Comparison of ENCODE assay signal across 18 mouse cellular contexts in genomic region chr6:125158944-125159492, GRCm38 (mm10). TPM values are rescaled to one million over a fixed set of nuclear protein-coding genes. Genes with fewer than 3 reads are reported as not detected.
DNase-seq lines count a peak whose midpoint lies in the region; ATAC-seq and TF ChIP-seq lines count a peak whose summit lies in the region.
"Had no signal": no experiment of that assay in that cellular context is flagged by ENCODE, and none has a peak within 500 bp of the region (broad histone marks: within the 10 kb centered on the region; RNA-seq: fewer than 3 reads in every experiment).

No protein-coding gene starts in this region.

- no peak for TF ChIP-seq POLR2A in MEL (IDR thresholded peaks at IDR 0.05; ENCODE audit: control insufficient read depth in 1 of 2, insufficient read depth in 1 of 2, low read depth in 1 of 2, low read length in 2 of 2, poor library complexity in 1 of 2)
- peak; percentile 61 for TF ChIP-seq POLR2A in myocyte (IDR thresholded peaks at IDR 0.05; ENCODE audit: insufficient read length, low read depth)

- H3K4me3 ChIP-seq in MEL (ENCODE audit: control insufficient read depth in 1 of 2, insufficient read depth in 1 of 2, low read depth in 2 of 2, low read length in 2 of 2), result no peak overlapping the region
- no peak overlapping the region for H3K4me3 ChIP-seq in myocyte
- H3K4me3 ChIP-seq in heart, embryonic 12.5 days, result no peak overlapping the region
- H3K4me3 ChIP-seq: forebrain, embryonic 12.5 days; hindbrain, embryonic 15.5 days; liver, embryonic 13.5 days had no signal

- no peak for ATAC-seq in heart, embryonic 12.5 days (ENCODE audit: insufficient number of reproducible peaks, low FRiP score)
- ATAC-seq: intestine, embryonic 16.5 days had no signal

- no peak overlapping the region for H3K9ac ChIP-seq in MEL (ENCODE audit: control insufficient read depth, low read depth, low read length, poor library complexity, severe bottlenecking)
- H3K9ac ChIP-seq in heart, embryonic 12.5 days, result no peak overlapping the region
- H3K9ac ChIP-seq: hindbrain, embryonic 15.5 days; liver, embryonic 13.5 days; lung, embryonic 14.5 days had no signal

- H3K4me2 ChIP-seq in myocyte (ENCODE audit: low read depth), result peak overlapping the region; percentile 53
- no peak overlapping the region for H3K4me2 ChIP-seq in heart, embryonic 12.5 days
- H3K4me2 ChIP-seq: forebrain, embryonic 12.5 days; hindbrain, embryonic 15.5 days; liver, embryonic 13.5 days; lung, embryonic 14.5 days had no signal

- peaks cover 45% of the 10 kb centered on the region for H3K79me2 ChIP-seq in MEL (ENCODE audit: control insufficient read depth, insufficient read depth, low read length, poor library complexity)
- peaks cover 10% of the 10 kb centered on the region for H3K79me2 ChIP-seq in myocyte (ENCODE audit: control insufficient read depth, insufficient read depth)

- peak overlapping the region; percentile 87 for H3K27ac ChIP-seq in MEL (ENCODE audit: control insufficient read depth, low read depth, low read length)
- H3K27ac ChIP-seq in heart, embryonic 12.5 days (ENCODE audit: poor library complexity, severe bottlenecking), result no peak overlapping the region
- H3K27ac ChIP-seq: hindbrain, embryonic 15.5 days had no signal

- no peak overlapping the region for H3ac ChIP-seq in myocyte (ENCODE audit: control insufficient read depth, insufficient read length)

- TF ChIP-seq RAD21 in MEL (IDR thresholded peaks at IDR 0.05; ENCODE audit: low read depth, low read length), result no peak

- peak; percentile 13 for DNase-seq in layer of hippocampus, adult 11-12 months (ENCODE audit: low spot score)
- no peak for DNase-seq in layer of hippocampus, postnatal 36 days
- peak; percentile 51 for DNase-seq in testis, postnatal 10 days (ENCODE audit: low spot score)
- no peak for DNase-seq in testis, postnatal 14 days (ENCODE audit: low spot score)
- no peak for DNase-seq in MEL (ENCODE audit: low read depth, low spot score)
- DNase-seq in embryo, embryonic 11 days, result no peak
- DNase-seq: adrenal gland, postnatal 14 days; cerebellum, adult 8-10 months; kidney, adult 9 months; kidney, postnatal 14 days; liver, embryonic 13.5 days; lung, embryonic 14.5 days; lung, postnatal 36 days had no signal

- no peak for TF ChIP-seq CTCF in MEL (IDR thresholded peaks at IDR 0.05 in 2 of 3, conservative IDR thresholded peaks at IDR 0.05 in 1 of 3; ENCODE audit: control insufficient read depth in 1 of 3, insufficient read depth in 1 of 3, low read depth in 2 of 3, low read length in 3 of 3, poor library complexity in 1 of 3, severe bottlenecking in 1 of 3)

- no peak for TF ChIP-seq EP300 in MEL (IDR thresholded peaks at IDR 0.05; ENCODE audit: low read depth in 1 of 2, low read length in 2 of 2)

- no peaks in the 10 kb centered on the region for H3K9me3 ChIP-seq in MEL (replicated peaks; ENCODE audit: insufficient read depth, low read length)
- H3K9me3 ChIP-seq in heart, embryonic 12.5 days (replicated peaks), result no peaks in the 10 kb centered on the region
- H3K9me3 ChIP-seq: forebrain, embryonic 12.5 days; hindbrain, embryonic 15.5 days; liver, embryonic 13.5 days had no signal

- WGBS in heart, embryonic 12.5 days, result 83% methylated on average over 15 of the region's 15 CpGs

- H3K36me3 ChIP-seq in MEL (ENCODE audit: control insufficient read depth in 1 of 2, insufficient read depth in 2 of 2, low read length in 2 of 2) (peaks cover 0 to 42% of the 10 kb centered on the region in 2 experiments; a peak in 3 of 4 replicates), myocyte (ENCODE audit: control insufficient read depth, insufficient read depth) (peaks cover 27% of the 10 kb centered on the region)
- H3K36me3 ChIP-seq in heart, embryonic 12.5 days, result peaks cover 74% of the 10 kb centered on the region

- H3K4me1 ChIP-seq in MEL (ENCODE audit: control insufficient read depth in 1 of 2, insufficient read depth in 2 of 2, low read length in 2 of 2), result peaks cover 0 to 50% of the 10 kb centered on the region in 2 experiments
- H3K4me1 ChIP-seq in heart, embryonic 12.5 days (replicated peaks), result peaks cover 29% of the 10 kb centered on the region

- no peaks in the 10 kb centered on the region for H3K27me3 ChIP-seq in MEL (ENCODE audit: control insufficient read depth in 1 of 2, insufficient read depth in 2 of 2, low read length in 2 of 2)
- no peaks in the 10 kb centered on the region for H3K27me3 ChIP-seq in myocyte (ENCODE audit: control insufficient read depth, insufficient read depth, insufficient read length)
- no peaks in the 10 kb centered on the region for H3K27me3 ChIP-seq in heart, embryonic 12.5 days (replicated peaks)
- H3K27me3 ChIP-seq: forebrain, embryonic 12.5 days; hindbrain, embryonic 15.5 days; liver, embryonic 13.5 days had no signal

TF ChIP-seq in MEL, 35 proteins besides CTCF, POLR2A, EP300 and RAD21 (continues in another document):
- TF ChIP-seq USF1 (IDR thresholded peaks at IDR 0.05; ENCODE audit: low read depth, low read length) (no peak), MYB (IDR thresholded peaks at IDR 0.05; ENCODE audit: low read depth, low read length) (no peak), MAX (IDR thresholded peaks at IDR 0.05; ENCODE audit: low read length) (no peak), ELF1 (IDR thresholded peaks at IDR 0.05; ENCODE audit: low read depth, low read length) (no peak), ZNF384 (IDR thresholded peaks at IDR 0.05; ENCODE audit: low read depth, low read length) (no peak), ZMIZ1 (IDR thresholded peaks at IDR 0.05; ENCODE audit: low read depth, low read length) (no peak), CHD2 (IDR thresholded peaks at IDR 0.05; ENCODE audit: low read length) (no peak), SMC3 (IDR thresholded peaks at IDR 0.05; ENCODE audit: low read depth, low read length) (no peak), RCOR1 (IDR thresholded peaks at IDR 0.05; ENCODE audit: low read depth, low read length) (no peak), POLR2AphosphoS2 (IDR thresholded peaks at IDR 0.05; ENCODE audit: low read length) (no peak), GABPA (IDR thresholded peaks at IDR 0.05; ENCODE audit: low read depth, low read length) (no peak), CHD1 (IDR thresholded peaks at IDR 0.05; ENCODE audit: low read depth, low read length) (no peak)

TF ChIP-seq in myocyte, 11 proteins besides CTCF, POLR2A, EP300 and RAD21:
- TF ChIP-seq MAX (IDR thresholded peaks at IDR 0.05; ENCODE audit: low read depth) (no peak), TCF12 (IDR thresholded peaks at IDR 0.05; ENCODE audit: insufficient read depth, poor library complexity, severe bottlenecking) (no peak), CEBPB (IDR thresholded peaks at IDR 0.05; ENCODE audit: insufficient read depth, poor library complexity, severe bottlenecking) (no peak), TCF3 (IDR thresholded peaks at IDR 0.05; ENCODE audit: insufficient read length, low read depth) (no peak), USF1 (IDR thresholded peaks at IDR 0.05; ENCODE audit: low read depth) (no peak), POLR2AphosphoS2 (IDR thresholded peaks at IDR 0.05; ENCODE audit: insufficient read length, low read depth) (peak; percentile 84), SRF (IDR thresholded peaks at IDR 0.05; ENCODE audit: control insufficient read depth, insufficient read length, low read depth) (no peak), MYOD1 (IDR thresholded peaks at IDR 0.05; ENCODE audit: control insufficient read depth in 1 of 3, insufficient read length in 2 of 3, low read depth in 2 of 3) (peak in 1 of 3 experiments; percentile 60), REST (IDR thresholded peaks at IDR 0.05; ENCODE audit: insufficient read depth, insufficient read length) (no peak), E2F4 (IDR thresholded peaks at IDR 0.05; ENCODE audit: insufficient read depth) (no peak), MYOG (IDR thresholded peaks at IDR 0.05; ENCODE audit: control insufficient read depth in 1 of 3, insufficient read depth in 1 of 3, insufficient read length in 2 of 3, low read depth in 2 of 3) (peak in 1 of 3 experiments; percentile 80)

RNA-seq across cellular contexts. Expression of gene Gapdh, which starts 7.2 kb away (rescaled TPM):
- 1,000 to 10,000 TPM; 2,301 to 2,480 TPM for total RNA-seq in layer of hippocampus, postnatal 36 days (2021)
- 723 and 1,144 TPM in 2 replicates for total RNA-seq in MEL (2012; rRNA removed)
- polyA plus RNA-seq in MEL (2012; ENCODE audit: insufficient read depth in 1 of 2, insufficient read length in 2 of 2, low read depth in 1 of 2, low replicate concordance in 2 of 2, missing spikeins in 1 of 2) (1,000 to 10,000 TPM in 1 of 2 experiments, not detected in 1; 1,834 TPM), myocyte (2012; fragmentation: generic; extraction: Trizol) (9,871 TPM)
- polyA plus RNA-seq in heart, embryonic 12.5 days (2016; fragmentation: Nextera tagmentation; extraction: Ambion mirVana), result 4,345 and 4,378 TPM in 2 replicates

RNA-seq across cellular contexts. Expression of gene Iffo1, which starts 14.0 kb away (rescaled TPM):
- total RNA-seq in layer of hippocampus, postnatal 36 days (2021), result 10 to 100 TPM; 67.5 to 68.9 TPM
- 75.4 and 96.1 TPM in 2 replicates for total RNA-seq in MEL (2012; rRNA removed)
- polyA plus RNA-seq in MEL (2012; ENCODE audit: insufficient read depth in 1 of 2, insufficient read length in 2 of 2, low read depth in 1 of 2, low replicate concordance in 2 of 2, missing spikeins in 1 of 2) (10 to 100 TPM in 1 of 2 experiments, not detected in 1; 96.9 TPM), myocyte (2012; fragmentation: generic; extraction: Trizol) (244 TPM)
- 11.3 and 11.8 TPM in 2 replicates for polyA plus RNA-seq in heart, embryonic 12.5 days (2016; fragmentation: Nextera tagmentation; extraction: Ambion mirVana)

RNA-seq across cellular contexts. Expression of gene Nop2, which starts 27.3 kb away (rescaled TPM):
- total RNA-seq in layer of hippocampus, postnatal 36 days (2021), result 10 to 100 TPM; 30.2 to 34.4 TPM
- 210 and 263 TPM in 2 replicates for total RNA-seq in MEL (2012; rRNA removed)
- 100 to 1,000 TPM; 221 to 337 TPM for polyA plus RNA-seq in MEL (2012; ENCODE audit: insufficient read depth in 1 of 2, insufficient read length in 2 of 2, low read depth in 1 of 2, low replicate concordance in 2 of 2, missing spikeins in 1 of 2)
- 55.4 TPM for polyA plus RNA-seq in myocyte (2012; fragmentation: generic; extraction: Trizol)
- 55.0 and 56.2 TPM in 2 replicates for polyA plus RNA-seq in heart, embryonic 12.5 days (2016; fragmentation: Nextera tagmentation; extraction: Ambion mirVana)

RNA-seq across cellular contexts. Expression of gene Ncapd2, which starts 32.5 kb away (rescaled TPM):
- total RNA-seq in layer of hippocampus, postnatal 36 days (2021), result 10 to 100 TPM; 22.8 to 26.5 TPM
- 86.6 and 88.8 TPM in 2 replicates for total RNA-seq in MEL (2012; rRNA removed)
- polyA plus RNA-seq in MEL (2012; ENCODE audit: insufficient read depth in 1 of 2, insufficient read length in 2 of 2, low read depth in 1 of 2, low replicate concordance in 2 of 2, missing spikeins in 1 of 2), result 100 to 1,000 TPM in 1 of 2 experiments, not detected in 1; 394 TPM
- 34.7 TPM for polyA plus RNA-seq in myocyte (2012; fragmentation: generic; extraction: Trizol)
- 99.0 and 112 TPM in 2 replicates for polyA plus RNA-seq in heart, embryonic 12.5 days (2016; fragmentation: Nextera tagmentation; extraction: Ambion mirVana)

RNA-seq across cellular contexts. Expression of gene Mrpl51, which starts 32.6 kb away (rescaled TPM):
- total RNA-seq in layer of hippocampus, postnatal 36 days (2021), result 10 to 100 TPM; 70.7 to 72.3 TPM
- total RNA-seq in MEL (2012; rRNA removed), result 208 and 251 TPM in 2 replicates
- polyA plus RNA-seq in MEL (2012; ENCODE audit: insufficient read depth in 1 of 2, insufficient read length in 2 of 2, low read depth in 1 of 2, low replicate concordance in 2 of 2, missing spikeins in 1 of 2), result 100 to 1,000 TPM in 1 of 2 experiments, not detected in 1; 286 TPM
- 132 TPM for polyA plus RNA-seq in myocyte (2012; fragmentation: generic; extraction: Trizol)
- 217 and 218 TPM in 2 replicates for polyA plus RNA-seq in heart, embryonic 12.5 days (2016; fragmentation: Nextera tagmentation; extraction: Ambion mirVana)

Comparison
In these comparisons a context has a peak if more than half of its experiments do, and no peak if none do; other contexts are left out.
1. DNase-seq: peak in layer of hippocampus, adult 11-12 months (single experiment) and testis, postnatal 10 days (single experiment); none in layer of hippocampus, postnatal 36 days (0 of 2), testis, postnatal 14 days (single experiment), MEL (single experiment) and embryo, embryonic 11 days (single experiment).